Mouse (Mus musculus) megakaryocyte progenitor cell, adult 5-6 weeks (primary cell): ENCODE measurements at regions not wholly inside any gene's neighbourhood (a gene's known extent, or its start where the extent isn't known, plus 50 kb on each side); places are given as distances from the start of the nearest gene placed in this dataset.

Experiments used
- ATAC-seq: replicated peaks from 2 replicates; pipeline ENCODE4 v1.8.0; 2016; ENCODE audit warnings: mild to moderate bottlenecking, moderate TSS enrichment, inconsistent platforms; ENCODE audit not compliant: poor library complexity

DNA sequence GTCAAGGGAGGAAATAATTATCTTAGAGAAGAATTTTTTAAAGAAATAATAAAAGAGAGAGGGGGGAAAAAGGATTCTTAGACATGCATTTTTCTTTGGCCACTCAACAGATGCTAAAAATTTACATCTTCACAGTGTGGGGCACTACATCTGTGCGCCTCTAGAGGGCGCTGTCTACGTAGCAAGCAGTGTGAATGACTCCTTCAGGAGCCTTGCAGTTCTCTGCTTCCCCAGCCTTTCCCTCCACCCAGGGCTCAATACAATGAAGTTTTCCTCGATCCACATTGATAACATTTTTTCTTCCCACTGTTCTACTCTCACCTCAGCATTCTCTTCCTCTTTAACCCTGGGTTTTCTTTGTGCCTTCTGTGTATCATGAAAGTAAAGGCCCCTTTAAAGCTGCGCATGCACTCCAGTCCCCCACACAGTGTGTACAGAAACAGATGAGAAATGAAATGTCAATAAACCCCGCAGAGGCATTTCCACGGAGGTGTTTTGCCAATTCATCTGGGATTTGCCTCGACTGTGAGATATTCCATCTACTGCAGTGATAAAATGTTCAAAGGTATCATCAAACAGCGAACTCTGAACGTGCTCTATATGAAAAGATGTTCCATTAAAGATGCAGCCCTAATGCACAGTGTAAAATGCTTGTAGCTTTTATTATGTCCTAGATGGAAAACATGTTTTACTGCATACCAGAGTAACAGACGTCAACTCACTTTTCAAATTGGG is 181.2 kb downstream of the Rdh14 start:
- no peak for ATAC-seq

DNA sequence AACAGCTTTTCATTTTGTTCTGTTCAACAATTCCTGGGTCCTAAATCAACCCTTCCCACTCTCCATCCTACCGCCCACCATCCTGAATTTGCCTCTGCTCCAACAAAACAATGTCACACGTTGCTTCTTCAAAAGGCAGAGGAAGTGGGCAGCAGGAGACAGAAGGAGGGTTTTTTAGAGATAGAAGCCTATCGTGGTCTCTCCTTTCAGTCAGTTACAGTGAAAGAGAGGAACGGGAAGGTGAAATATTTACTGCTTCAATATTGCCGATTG is 181.7 kb downstream of the Rdh14 start:
- no peak for ATAC-seq

- no peak for ATAC-seq
Measured at GRCm38 (mm10) chr12:10573381-10573780, 182.8 kb downstream of the Rdh14 start.

GRCm38 (mm10) chr12:10582840-10583614 is 192.5 kb downstream of the Rdh14 start:
- ATAC-seq, result no peak

GRCm38 (mm10) chr12:10584026-10584425 is 193.5 kb downstream of the Rdh14 start:
- no peak for ATAC-seq

- peak; percentile 97 for ATAC-seq
Measured at GRCm38 (mm10) chr12:10589537-10589936, 199.0 kb downstream of the Rdh14 start.

DNA sequence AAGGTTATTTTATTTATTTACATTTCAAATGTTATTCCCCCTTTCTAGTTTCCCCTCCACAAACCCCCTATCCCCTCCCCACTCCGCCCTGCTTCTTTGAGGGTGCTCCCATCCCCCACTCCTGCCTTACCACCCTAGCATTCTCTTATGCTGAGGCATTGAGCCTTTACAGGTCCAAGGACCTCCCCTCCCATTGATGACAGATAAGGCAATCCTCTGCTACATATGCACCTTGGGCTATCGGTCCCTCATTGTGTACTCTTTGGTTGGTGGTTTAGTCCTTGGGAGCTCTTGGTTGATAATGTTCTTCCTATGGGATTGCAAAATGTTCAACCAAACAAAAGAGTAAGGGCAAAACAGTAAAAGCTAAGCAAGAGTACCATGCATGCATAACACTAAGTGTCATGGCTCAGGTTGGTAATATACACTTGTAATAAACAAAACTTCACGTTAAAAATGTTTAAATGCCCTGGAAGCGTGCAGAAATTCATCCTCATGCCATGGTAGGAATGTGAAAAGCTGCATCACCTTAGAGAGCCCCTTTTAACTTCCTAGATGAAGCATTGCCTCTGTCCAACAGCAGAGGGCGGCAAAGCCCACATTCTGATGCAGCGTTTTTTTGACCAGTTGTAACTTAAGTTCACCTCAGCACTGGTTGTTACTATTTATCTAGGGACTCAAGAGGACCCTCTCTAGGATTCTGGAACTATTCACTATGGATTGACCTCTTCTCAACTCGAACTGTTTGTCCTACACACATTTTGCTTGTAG is 207.6 kb downstream of the Rdh14 start:
- peak; percentile 75 for ATAC-seq

DNA sequence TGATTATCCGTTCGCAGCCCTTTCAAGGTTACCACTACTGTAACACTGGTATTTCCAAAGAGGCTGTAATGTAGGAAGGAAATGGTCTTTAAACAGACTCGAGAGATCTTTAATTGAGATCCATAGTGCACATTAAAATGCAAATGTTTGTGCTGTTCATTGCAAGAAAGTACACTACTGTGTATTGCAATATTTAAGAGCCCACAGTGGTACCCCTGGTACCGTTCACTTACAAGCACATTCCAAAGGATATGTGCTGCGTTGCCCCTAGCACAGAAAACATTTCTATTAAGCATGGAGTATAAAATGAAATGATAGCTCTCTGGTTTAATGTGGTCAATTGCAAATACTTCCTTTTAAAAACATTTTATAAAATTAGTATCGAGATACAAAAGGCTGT is 209.5 kb downstream of the Rdh14 start:
- no peak for ATAC-seq

DNA sequence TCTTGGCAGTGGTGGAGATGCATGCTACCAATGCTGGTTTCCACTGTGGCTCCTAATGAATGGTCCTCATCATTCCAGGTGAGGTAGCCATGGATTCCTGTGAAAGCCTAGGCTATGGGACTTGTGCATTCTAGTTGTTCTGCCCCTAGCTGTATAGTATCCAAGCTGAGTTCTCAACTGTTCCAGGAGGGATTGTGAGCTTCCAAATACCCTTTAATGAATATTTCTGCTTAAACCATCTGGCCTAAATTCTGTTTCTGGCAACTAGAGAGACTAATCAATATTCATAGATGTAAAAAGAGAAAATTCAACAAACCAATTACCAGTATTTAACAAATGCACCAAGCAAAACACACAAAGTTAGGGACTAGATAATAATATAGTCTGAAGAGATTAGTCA is 227.7 kb downstream of the Rdh14 start:
- no peak for ATAC-seq

DNA sequence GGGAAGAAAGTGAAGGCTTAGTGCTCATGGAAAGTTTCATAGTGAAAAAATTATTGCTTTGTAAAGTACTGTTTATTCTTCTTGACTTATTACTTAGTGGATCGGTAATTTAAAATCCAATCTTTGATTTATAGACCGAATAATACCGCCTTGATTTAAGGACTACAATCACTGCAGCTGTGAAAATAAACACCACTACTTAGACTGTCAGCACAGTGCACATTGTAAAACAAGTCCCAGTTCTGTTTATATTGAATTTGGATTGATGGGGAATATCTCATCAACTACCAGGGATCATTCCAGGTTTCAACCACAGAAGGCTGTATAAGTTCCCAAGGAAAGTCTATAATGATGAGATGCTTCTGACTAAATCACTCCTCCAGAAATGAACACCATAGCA is 230.0 kb downstream of the Rdh14 start:
- no peak for ATAC-seq

DNA sequence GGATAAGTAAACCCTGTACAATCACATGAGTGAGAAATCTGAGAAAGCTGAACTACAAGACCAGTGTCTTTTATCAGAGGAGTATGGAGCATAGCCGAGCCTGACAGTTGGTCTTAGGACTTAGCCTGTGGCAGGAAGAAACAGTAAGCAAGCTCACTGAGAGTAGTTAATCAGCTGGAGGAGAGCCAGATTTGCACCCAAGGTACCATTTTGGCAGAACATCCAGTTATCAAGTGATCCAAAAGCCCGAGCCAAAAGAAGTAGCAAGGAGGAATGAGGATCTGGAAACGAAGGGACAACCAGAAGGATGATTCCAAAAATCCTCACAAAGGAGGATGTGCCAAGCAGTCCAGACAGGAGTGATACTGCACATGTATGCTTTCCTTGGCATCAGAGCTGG is 248.0 kb downstream of the Rdh14 start:
- ATAC-seq, result no peak

- ATAC-seq, result no peak
Measured at GRCm38 (mm10) chr12:10654466-10655184, 264.1 kb downstream of the Rdh14 start.

- no peak for ATAC-seq
Measured at GRCm38 (mm10) chr12:10655185-10655544, 264.6 kb downstream of the Rdh14 start.

DNA sequence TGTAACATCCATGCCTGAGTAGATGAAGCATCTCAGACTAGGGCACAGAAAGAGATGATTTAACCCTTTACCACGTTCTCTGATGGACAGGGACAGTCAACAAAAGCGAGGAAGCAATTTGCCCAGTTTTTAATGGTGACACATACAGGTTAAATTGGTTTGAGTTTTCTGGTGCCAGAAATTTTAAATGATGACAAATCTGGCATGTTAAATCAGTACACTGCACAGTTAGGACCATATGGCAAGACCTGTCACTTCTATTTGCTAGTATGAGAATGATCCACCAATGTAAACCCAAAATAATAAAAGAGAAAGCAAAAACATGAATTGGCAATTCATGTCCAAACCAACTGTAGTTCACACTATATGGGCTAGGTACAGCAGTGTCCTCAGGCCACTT is 268.3 kb downstream of the Rdh14 start:
- no peak for ATAC-seq

- no peak for ATAC-seq
Measured at GRCm38 (mm10) chr12:10686747-10687146, 296.2 kb downstream of the Rdh14 start.
